Mouse (Mus musculus) macrophage (primary cell): ENCODE measurements at regions not wholly inside any gene's neighbourhood (a gene's known extent, or its start where the extent isn't known, plus 50 kb on each side); places are given as distances from the start of the nearest gene placed in this dataset.
A peak's percentile ranks its signal among the peaks of the same experiment; 100 is the strongest.
"Not testable (repeated sequence)": the region's sequence is repeated elsewhere in the genome, so short reads cannot be mapped to it uniquely, and the experiment has no call there.

Source experiments
- H3K27ac ChIP-seq: fragments of 350-480 bp; formaldehyde crosslinking; 2 replicates; pipeline ENCODE4 v1.9.0; 2021
- H3K36me3 ChIP-seq: fragments of 350-480 bp; formaldehyde crosslinking; 2 replicates; pipeline ENCODE4 v1.9.0; 2021; ENCODE audit errors: inconsistent target
- H3K4me3 ChIP-seq: fragments of 350-480 bp; formaldehyde crosslinking; 2 replicates; pipeline ENCODE4 v1.9.0; 2021; ENCODE audit errors: inconsistent target
- H3K79me2 ChIP-seq: fragments of 350-480 bp; formaldehyde crosslinking; 2 replicates; pipeline ENCODE4 v1.9.0; 2021; ENCODE audit errors: inconsistent target
- WGBS: methylation state at CpG from one replicate; pipeline ENCODE4 v1.1.7; 2026; ENCODE audit warnings: inconsistent platforms; ENCODE audit not compliant: missing documents; 5-methylcytosine and 5-hydroxymethylcytosine counted together

- 0% methylated on average over 2 of the region's 2 CpGs for WGBS
- peak overlapping the region; percentile 87 for H3K27ac ChIP-seq
- H3K36me3 ChIP-seq: no peaks in the 10 kb centered on the region
- no peaks in the 10 kb centered on the region for H3K79me2 ChIP-seq
- no peak overlapping the region for H3K4me3 ChIP-seq
Measured at GRCm38 (mm10) chr17:50415331-50416005, 93.7 kb upstream of the Plcl2 start.

DNA sequence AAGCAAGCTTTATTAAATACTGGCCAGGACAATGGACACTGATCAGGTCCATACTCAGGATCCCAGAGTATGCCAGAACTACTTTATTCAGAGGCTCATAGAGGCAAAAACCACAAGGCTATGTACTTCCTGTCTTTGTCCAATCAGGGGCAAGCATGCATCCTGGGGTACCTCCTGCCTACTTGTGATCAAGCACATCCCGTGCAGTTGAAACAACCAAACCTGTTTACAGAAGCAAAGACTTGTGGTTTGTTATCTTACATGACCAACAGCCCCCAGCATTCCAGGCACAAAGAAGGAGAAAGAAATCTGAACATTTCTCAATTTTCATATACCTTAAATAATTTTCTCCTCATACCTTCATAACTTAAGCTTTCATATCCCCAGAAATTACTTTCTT, 93.1 kb upstream of the Plcl2 start:
- Histone ChIP-seq H3K27ac (peak overlapping the region; percentile 87), H3K79me2 (no peaks in the 10 kb centered on the region)
- WGBS: 11% methylated on average over 1 of the region's 1 CpGs

GRCm38 (mm10) chr17:50416538-50417113, 92.6 kb upstream of the Plcl2 start:
- WGBS: 88% methylated on average over 3 of the region's 3 CpGs
- H3K27ac ChIP-seq: peak overlapping the region; percentile 87
- H3K36me3 ChIP-seq: no peaks in the 10 kb centered on the region
- H3K4me3 ChIP-seq: no peak overlapping the region
- no peaks in the 10 kb centered on the region for H3K79me2 ChIP-seq

More for the DNA sequence above, 93.1 kb upstream of the Plcl2 start:
- no peak overlapping the region for H3K4me3 ChIP-seq
- no peaks in the 10 kb centered on the region for H3K36me3 ChIP-seq

DNA sequence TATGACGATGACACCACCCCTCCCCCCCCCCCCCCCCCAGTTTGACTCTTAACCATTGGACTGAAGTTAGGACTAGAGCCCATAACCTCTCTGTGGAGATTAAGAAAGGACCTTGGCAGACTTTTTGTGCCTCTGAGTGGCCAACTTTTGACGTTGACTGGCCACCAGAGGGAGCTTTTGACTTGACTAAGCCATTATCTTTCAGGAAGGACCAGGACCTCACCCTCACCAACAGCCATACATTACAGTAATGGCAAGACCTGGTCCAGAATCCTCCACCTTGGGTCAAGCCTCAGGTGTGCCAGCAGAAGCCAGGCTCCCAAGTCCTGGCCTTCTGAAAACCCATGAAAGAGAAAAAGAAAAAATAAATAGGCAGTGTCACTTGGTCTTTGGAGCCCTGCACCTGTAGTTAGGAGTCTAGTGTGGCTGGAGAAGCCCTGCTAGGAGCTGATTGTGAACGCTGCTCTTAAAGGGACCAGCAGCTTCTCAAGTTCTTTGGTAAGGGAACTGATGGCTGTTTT, 90.3 kb upstream of the Plcl2 start:
- H3K79me2 ChIP-seq: no peaks in the 10 kb centered on the region
- H3K27ac ChIP-seq: no peak overlapping the region
- no peak overlapping the region for H3K4me3 ChIP-seq
- no peaks in the 10 kb centered on the region for H3K36me3 ChIP-seq
- WGBS: 65% methylated on average over 2 of the region's 3 CpGs

- H3K4me3 ChIP-seq, H3K36me3 ChIP-seq, H3K27ac ChIP-seq, H3K79me2 ChIP-seq: not testable (repeated sequence)
Measured at GRCm38 (mm10) chr17:50419551-50419950, 89.7 kb upstream of the Plcl2 start.

DNA sequence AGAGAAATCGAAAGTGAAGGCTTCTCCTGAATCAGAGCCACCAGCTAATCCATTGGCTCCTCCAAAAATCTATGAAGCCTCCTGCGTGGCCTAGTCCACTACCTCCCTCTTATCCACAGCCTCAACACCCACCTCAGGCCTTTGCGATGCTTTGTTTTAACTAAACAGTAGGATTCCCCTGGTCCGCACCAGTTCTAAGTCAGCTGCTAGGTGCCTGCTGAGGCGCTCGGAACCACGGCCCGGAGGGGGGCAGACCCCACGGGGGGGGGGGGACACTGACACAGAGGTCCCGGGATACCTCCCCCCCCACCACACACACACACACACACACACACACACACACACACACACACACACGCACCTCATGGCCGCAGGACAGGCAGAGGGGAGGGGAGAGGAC, 89.2 kb upstream of the Plcl2 start:
- Histone ChIP-seq H3K27ac (no peak overlapping the region), H3K79me2 (no peaks in the 10 kb centered on the region), H3K36me3 (no peaks in the 10 kb centered on the region), H3K4me3 (no peak overlapping the region)
- 86% methylated on average over 8 of the region's 12 CpGs for WGBS

GRCm38 (mm10) chr17:50420690-50421089, 88.5 kb upstream of the Plcl2 start:
- WGBS: 95% methylated on average over 6 of the region's 6 CpGs
- no peaks in the 10 kb centered on the region for H3K36me3 ChIP-seq
- H3K4me3 ChIP-seq: no peak overlapping the region
- no peaks in the 10 kb centered on the region for H3K79me2 ChIP-seq
- H3K27ac ChIP-seq: no peak overlapping the region

DNA sequence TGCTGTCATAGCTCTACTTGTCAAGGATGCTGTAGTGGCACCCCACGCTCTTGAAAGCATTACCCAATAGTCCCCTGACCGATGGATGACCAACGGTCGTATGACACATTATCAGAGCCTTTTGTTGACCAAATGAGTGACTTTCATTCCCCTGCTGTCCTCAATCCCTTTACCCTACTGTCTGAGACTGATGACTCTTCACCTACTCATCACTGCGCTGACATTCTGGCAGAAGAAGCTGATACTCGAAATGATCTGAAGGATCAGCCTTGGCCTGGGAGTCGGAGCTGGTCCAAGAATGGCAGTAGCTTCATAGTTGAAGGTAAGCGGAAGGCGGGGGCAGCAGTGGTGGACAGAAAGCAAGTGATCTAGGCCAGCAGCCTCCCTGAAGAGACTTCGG, 87.7 kb upstream of the Plcl2 start:
- Histone ChIP-seq H3K79me2 (no peaks in the 10 kb centered on the region), H3K4me3 (no peak overlapping the region), H3K27ac (no peak overlapping the region), H3K36me3 (no peaks in the 10 kb centered on the region)
- WGBS: 96% methylated on average over 10 of the region's 10 CpGs

DNA sequence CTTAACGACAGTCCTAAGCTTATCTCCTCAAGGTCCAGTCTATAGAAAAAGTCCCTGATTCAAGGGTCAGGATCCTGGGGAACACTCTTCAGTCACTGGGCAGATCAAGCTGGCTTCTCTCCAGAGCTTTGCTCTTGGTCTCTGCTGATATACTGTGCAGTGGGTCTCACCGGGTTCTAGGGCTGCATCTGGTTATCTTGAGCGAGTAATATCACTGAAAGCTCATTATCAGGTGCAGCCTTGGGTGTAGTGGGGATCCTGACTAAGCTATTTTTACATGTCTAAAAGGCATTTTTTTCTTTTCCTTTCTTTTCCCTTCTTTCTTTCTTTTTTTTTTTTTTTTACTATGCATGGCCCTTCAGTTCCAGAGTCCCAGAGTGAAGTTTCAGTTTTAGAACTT, 84.1 kb upstream of the Plcl2 start:
- Histone ChIP-seq H3K79me2 (no peaks in the 10 kb centered on the region), H3K27ac (no peak overlapping the region), H3K4me3 (no peak overlapping the region), H3K36me3 (no peaks in the 10 kb centered on the region)
- WGBS: 95% methylated on average over 3 of the region's 3 CpGs

DNA sequence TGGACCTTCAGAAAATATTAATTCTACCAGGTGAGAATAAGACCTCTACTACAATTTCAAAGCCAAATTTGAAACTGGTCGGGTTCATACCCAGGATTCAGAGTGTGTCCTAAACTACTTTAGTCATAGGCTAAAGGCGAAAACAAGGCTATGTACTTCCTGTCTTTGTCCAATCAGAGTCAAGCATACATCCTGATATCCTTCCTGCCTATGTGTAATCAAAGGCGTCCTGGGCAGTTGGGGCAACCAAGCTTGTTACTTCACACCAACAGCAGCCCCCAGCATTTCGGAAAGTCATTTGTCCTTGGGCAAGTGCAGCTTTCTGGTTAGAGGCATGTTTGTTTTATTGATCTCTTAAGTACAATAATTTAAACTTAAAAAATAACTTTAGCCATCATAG, 83.7 kb upstream of the Plcl2 start:
- H3K4me3 ChIP-seq: no peak overlapping the region
- no peak overlapping the region for H3K27ac ChIP-seq
- H3K79me2 ChIP-seq: no peaks in the 10 kb centered on the region
- 80% methylated on average over 4 of the region's 4 CpGs for WGBS
- H3K36me3 ChIP-seq: no peaks in the 10 kb centered on the region

GRCm38 (mm10) chr17:50426146-50426545, 83.1 kb upstream of the Plcl2 start:
- Histone ChIP-seq H3K79me2 (no peaks in the 10 kb centered on the region), H3K27ac (no peak overlapping the region), H3K4me3 (no peak overlapping the region), H3K36me3 (no peaks in the 10 kb centered on the region)
- WGBS: 94% methylated on average over 7 of the region's 7 CpGs

DNA sequence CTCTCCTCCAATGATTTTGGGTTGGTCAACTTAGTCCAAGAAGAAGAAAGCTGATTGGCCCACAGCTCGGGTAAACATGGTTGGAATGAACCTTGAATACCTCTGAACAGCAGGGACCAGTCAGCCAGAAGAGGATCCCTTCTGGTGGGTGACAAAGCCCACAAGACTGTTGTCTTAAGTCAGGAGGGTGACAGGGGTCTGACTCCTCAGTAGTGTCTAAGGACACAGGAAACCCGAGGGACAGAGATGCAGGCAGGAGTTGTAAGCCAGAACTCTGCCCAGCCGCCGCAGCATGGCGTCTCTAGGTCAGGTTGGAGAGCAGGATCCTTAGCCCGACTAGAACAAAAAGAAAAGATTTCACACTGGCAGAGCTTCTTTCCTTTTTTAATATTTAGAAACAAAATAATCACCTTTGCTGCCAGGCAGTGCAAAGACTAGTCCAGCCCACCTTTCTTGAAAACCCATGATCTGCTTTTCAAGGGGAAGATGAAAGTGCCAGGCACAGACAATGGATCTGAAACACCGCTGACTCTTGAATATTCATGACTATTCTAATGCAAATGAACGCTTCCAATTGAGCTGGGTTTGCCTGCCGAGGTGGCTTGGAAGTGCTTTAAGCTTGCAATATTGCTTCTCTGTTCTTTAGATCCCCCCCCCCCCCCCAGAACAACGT, 81.7 kb upstream of the Plcl2 start:
- no peak overlapping the region for H3K27ac ChIP-seq
- no peaks in the 10 kb centered on the region for H3K79me2 ChIP-seq
- no peaks in the 10 kb centered on the region for H3K36me3 ChIP-seq
- 71% methylated on average over 10 of the region's 10 CpGs for WGBS
- H3K4me3 ChIP-seq: no peak overlapping the region

DNA sequence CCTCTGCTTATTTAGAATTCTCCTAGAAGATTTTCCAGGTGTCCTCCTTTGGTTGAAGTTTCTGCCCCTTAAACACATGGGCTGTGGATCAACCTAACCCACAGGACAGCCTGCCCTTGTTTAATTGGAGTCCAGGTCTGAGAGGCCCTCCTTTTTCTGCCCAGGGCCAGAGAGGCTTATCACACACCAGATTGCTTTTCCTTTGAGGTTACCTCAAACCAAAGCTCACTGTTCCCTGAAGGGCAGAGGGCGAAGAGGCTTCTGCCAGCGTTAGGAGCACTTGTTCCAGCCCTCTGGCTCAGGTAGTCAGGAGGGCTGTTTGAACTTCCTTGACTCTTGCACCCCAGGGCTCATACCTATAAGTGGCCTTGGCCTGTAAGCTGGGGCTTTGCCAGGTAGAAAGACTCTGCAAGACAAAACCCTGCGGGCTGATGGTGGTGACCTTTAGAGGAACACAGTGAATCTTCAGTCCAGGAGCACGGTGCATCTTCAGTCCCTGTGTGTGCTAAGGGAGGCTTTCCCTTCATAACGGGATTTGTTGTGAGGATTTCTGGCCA, 81.1 kb upstream of the Plcl2 start:
- H3K79me2 ChIP-seq: no peaks in the 10 kb centered on the region
- no peaks in the 10 kb centered on the region for H3K36me3 ChIP-seq
- 60% methylated on average over 5 of the region's 5 CpGs for WGBS
- H3K4me3 ChIP-seq: no peak overlapping the region
- H3K27ac ChIP-seq: no peak overlapping the region

GRCm38 (mm10) chr17:50432559-50432958, 76.6 kb upstream of the Plcl2 start:
- Histone ChIP-seq H3K27ac (no peak overlapping the region), H3K4me3 (no peak overlapping the region), H3K36me3 (no peaks in the 10 kb centered on the region), H3K79me2 (no peaks in the 10 kb centered on the region)
- 92% methylated on average over 5 of the region's 6 CpGs for WGBS

DNA sequence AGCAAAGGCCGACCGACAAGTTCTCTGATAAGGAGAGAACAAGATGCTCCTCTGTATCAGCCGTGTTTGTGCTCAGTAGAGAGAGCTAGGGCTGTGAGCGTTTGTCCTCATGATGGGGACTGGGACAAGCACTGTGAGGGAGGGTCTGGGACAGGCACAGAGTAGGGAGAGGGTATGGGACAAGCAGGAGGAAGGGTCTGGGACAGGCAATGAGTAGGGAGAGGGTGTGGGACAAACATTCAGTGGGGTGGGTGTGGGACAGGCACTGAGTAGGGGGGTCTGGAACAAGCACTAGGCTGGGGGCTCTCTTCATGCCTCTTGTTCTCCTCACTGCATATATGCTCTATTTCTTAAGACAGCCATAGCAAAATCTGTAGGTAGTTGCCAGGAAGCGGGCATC, 70.2 kb upstream of the Plcl2 start:
- Histone ChIP-seq H3K4me3 (no peak overlapping the region), H3K27ac (no peak overlapping the region), H3K36me3 (no peaks in the 10 kb centered on the region), H3K79me2 (no peaks in the 10 kb centered on the region)
- WGBS: 98% methylated on average over 5 of the region's 5 CpGs
